Mouse (Mus musculus) spleen, adult 2 months (tissue): ENCODE results near the gene Gm49380.

Source experiments
- CTCF ChIP-seq: fragments of 200-500 bp; IDR thresholded peaks from 2 replicates; pipeline ENCODE4 v1.5.1; 2011; ENCODE audit warnings: mild to moderate bottlenecking, inconsistent platforms; ENCODE audit not compliant: insufficient read depth, insufficient read length, insufficient replicate concordance; ENCODE audit errors: extremely low read depth
- POLR2A ChIP-seq: fragments of 200-500 bp; IDR thresholded peaks from 2 replicates; pipeline ENCODE4 v1.6.1; 2011; ENCODE audit warnings: low read depth, low read length, inconsistent platforms

DNA sequence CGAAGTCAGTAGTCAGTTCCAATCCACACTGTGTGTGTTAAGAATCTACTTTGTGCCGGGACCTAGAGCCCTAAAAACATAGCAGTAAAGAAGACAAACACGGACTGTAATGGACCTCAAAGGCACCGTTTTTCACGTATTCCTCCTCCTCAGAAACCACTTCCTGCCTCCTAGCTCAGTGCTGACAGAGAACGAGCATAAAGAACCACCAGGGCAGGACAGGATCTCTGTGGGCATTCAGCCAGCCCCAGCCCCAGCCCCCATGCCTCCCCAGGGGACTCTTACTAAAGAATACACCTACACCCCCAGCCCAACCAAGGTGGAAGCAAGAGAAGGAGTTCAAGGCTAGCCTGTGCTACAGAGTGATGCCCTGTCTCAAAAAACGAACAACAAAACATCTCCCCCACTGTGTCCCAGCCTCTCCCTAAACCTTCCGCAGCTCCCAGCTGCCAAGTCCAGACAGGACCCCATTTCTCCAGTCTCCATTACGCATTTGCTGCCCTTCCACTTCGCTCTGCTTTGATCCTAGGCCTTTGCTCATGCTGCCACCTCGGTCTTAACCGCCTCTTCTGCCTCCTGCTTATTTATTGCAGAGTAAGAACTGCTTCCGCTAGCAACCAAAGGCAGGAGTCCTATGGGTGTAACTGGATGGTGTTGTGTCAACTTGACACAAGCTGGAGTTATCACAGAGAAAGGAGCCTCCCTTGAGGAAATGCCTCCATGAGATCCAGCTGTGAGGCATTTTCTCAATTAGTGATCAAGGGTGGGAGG lies 79.2 kb downstream of the Gm49380 start:
- TF ChIP-seq POLR2A (no peak), CTCF (no peak)
